Mouse (Mus musculus) MEL (cell line): ENCODE measurements around the gene Pdcd2l. TPM values are rescaled to one million over a fixed set of nuclear protein-coding genes. Genes with fewer than 3 reads are reported as not detected.

Experiments used
- DNase-seq: peaks from one replicate; pipeline ENCODE4 v3.0.0; 2011; ENCODE audit warnings: low read depth, low spot score
- H3K27ac ChIP-seq: 2 replicates; pipeline ENCODE4 v1.5.1; 2012; ENCODE audit warnings: low read depth, mild to moderate bottlenecking, control low read depth, low read length, moderate library complexity; ENCODE audit not compliant: control insufficient read depth
- H3K27me3 ChIP-seq, 2 experiments: fragments of 150-350 bp in 1 of 2; sonication (generic) in 1 of 2; 2 replicates each; pipeline ENCODE4 v1.6.1; 2012; ENCODE audit warnings: low read length in 2 of 2, mild to moderate bottlenecking in 2 of 2, improper control_type of control experiment in 1 of 2, moderate library complexity in 1 of 2; ENCODE audit not compliant: insufficient read depth in 2 of 2, control insufficient read depth in 1 of 2
- H3K36me3 ChIP-seq, 2 experiments: 2 replicates each; pipeline ENCODE4 v1.6.1; 2012 to 2014; ENCODE audit warnings: low read length in 2 of 2, improper control_type of control experiment in 1 of 2, inconsistent platforms in 1 of 2, mild to moderate bottlenecking in 1 of 2; ENCODE audit not compliant: insufficient read depth in 2 of 2, control insufficient read depth in 1 of 2
- H3K4me1 ChIP-seq, 2 experiments: fragments of 150-350 bp in 1 of 2; sonication (generic) in 1 of 2; 2 replicates each; pipeline ENCODE4 v1.6.1; 2012; ENCODE audit warnings: low read length in 2 of 2, improper control_type of control experiment in 1 of 2, mild to moderate bottlenecking in 1 of 2; ENCODE audit not compliant: insufficient read depth in 2 of 2, control insufficient read depth in 1 of 2
- H3K4me3 ChIP-seq, 2 experiments: fragments of 150-350 bp in 1 of 2; sonication (generic) in 1 of 2; 2 replicates each; pipeline ENCODE4 v1.5.1; 2012; ENCODE audit warnings: low read depth in 2 of 2, low read length in 2 of 2, mild to moderate bottlenecking in 2 of 2, moderate library complexity in 2 of 2, control low read depth in 1 of 2, improper control_type of control experiment in 1 of 2; ENCODE audit not compliant: control insufficient read depth in 1 of 2, insufficient read depth in 1 of 2
- H3K79me2 ChIP-seq: 2 replicates; pipeline ENCODE4 v1.6.1; 2012; ENCODE audit warnings: mild to moderate bottlenecking, low read length, moderate library complexity; ENCODE audit not compliant: control insufficient read depth, poor library complexity, insufficient read depth
- H3K9ac ChIP-seq: 2 replicates; pipeline ENCODE4 v1.6.1; 2012; ENCODE audit warnings: low read depth, mild to moderate bottlenecking, control low read depth, low read length, moderate library complexity; ENCODE audit not compliant: control insufficient read depth, poor library complexity, severe bottlenecking
- H3K9me3 ChIP-seq: fragments of 150-350 bp; sonication (generic); replicated peaks from 2 replicates; pipeline ENCODE4 v1.6.1; 2012; ENCODE audit warnings: mild to moderate bottlenecking, low read length, improper control_type of control experiment, moderate library complexity; ENCODE audit not compliant: insufficient read depth
- BHLHE40 ChIP-seq: IDR thresholded peaks from 2 replicates; pipeline ENCODE4 v1.6.1; 2012; ENCODE audit warnings: low read depth, mild to moderate bottlenecking, inconsistent platforms, low read length, improper control_type of control experiment, borderline replicate concordance
- CHD1 ChIP-seq: IDR thresholded peaks from 2 replicates; pipeline ENCODE4 v1.6.1; 2012; ENCODE audit warnings: low read depth, mild to moderate bottlenecking, inconsistent platforms, low read length, improper control_type of control experiment
- CTCF ChIP-seq, 3 experiments: IDR thresholded peaks in 2 of 3; conservative IDR thresholded peaks in 1 of 3; 2 replicates each; pipeline ENCODE4 v1.5.1; 2011 to 2012; ENCODE audit warnings: low read length in 3 of 3, low read depth in 2 of 3, mild to moderate bottlenecking in 2 of 3, improper control_type of control experiment in 1 of 3, inconsistent platforms in 1 of 3, mixed read lengths in 1 of 3, moderate library complexity in 1 of 3; ENCODE audit not compliant: control insufficient read depth in 1 of 3, insufficient read depth in 1 of 3, poor library complexity in 1 of 3, severe bottlenecking in 1 of 3
- ELF1 ChIP-seq: IDR thresholded peaks from 2 replicates; pipeline ENCODE4 v1.6.1; 2014; ENCODE audit warnings: low read depth, mild to moderate bottlenecking, inconsistent platforms, low read length, improper control_type of control experiment, moderate library complexity
- GATA1 ChIP-seq: IDR thresholded peaks from 2 replicates; pipeline ENCODE4 v1.6.1; 2011; ENCODE audit warnings: low read depth, low read length, improper control_type of control experiment
- MAFK ChIP-seq: IDR thresholded peaks from 2 replicates; pipeline ENCODE4 v1.6.1; 2011; ENCODE audit warnings: low read depth, mild to moderate bottlenecking, low read length, improper control_type of control experiment, borderline replicate concordance
- MAX ChIP-seq: IDR thresholded peaks from 2 replicates; pipeline ENCODE4 v1.6.1; 2011; ENCODE audit warnings: low read length, improper control_type of control experiment
- MEF2A ChIP-seq: IDR thresholded peaks from 2 replicates; pipeline ENCODE4 v1.6.1; 2014; ENCODE audit warnings: low read depth, mild to moderate bottlenecking, inconsistent platforms, low read length, improper control_type of control experiment; ENCODE audit not compliant: poor library complexity, insufficient replicate concordance, severe bottlenecking; ENCODE audit errors: extremely low read depth
- MXI1 ChIP-seq: IDR thresholded peaks from 2 replicates; pipeline ENCODE4 v1.6.1; 2011; ENCODE audit warnings: mild to moderate bottlenecking, low read depth, low read length, improper control_type of control experiment
- MYB ChIP-seq: IDR thresholded peaks from 2 replicates; pipeline ENCODE4 v1.6.1; 2011; ENCODE audit warnings: mild to moderate bottlenecking, low read depth, low read length, improper control_type of control experiment
- MYC ChIP-seq: IDR thresholded peaks from 2 replicates; pipeline ENCODE4 v1.6.1; 2011; ENCODE audit warnings: low read depth, mild to moderate bottlenecking, low read length, improper control_type of control experiment, moderate library complexity
- POLR2A ChIP-seq, 2 experiments: IDR thresholded peaks; 2 replicates each; pipeline ENCODE4 v1.6.1; 2011 to 2012; ENCODE audit warnings: low read length in 2 of 2, mild to moderate bottlenecking in 2 of 2, control low read depth in 1 of 2, improper control_type of control experiment in 1 of 2, low read depth in 1 of 2, moderate library complexity in 1 of 2; ENCODE audit not compliant: control insufficient read depth in 1 of 2, insufficient read depth in 1 of 2, poor library complexity in 1 of 2
- POLR2AphosphoS2 ChIP-seq: IDR thresholded peaks from 2 replicates; pipeline ENCODE4 v1.6.1; 2011; ENCODE audit warnings: low read length, improper control_type of control experiment
- RAD21 ChIP-seq: IDR thresholded peaks from 2 replicates; pipeline ENCODE4 v1.6.1; 2011; ENCODE audit warnings: mild to moderate bottlenecking, low read depth, low read length, improper control_type of control experiment
- TAL1 ChIP-seq: IDR thresholded peaks from 2 replicates; pipeline ENCODE4 v1.6.1; 2012; ENCODE audit warnings: mild to moderate bottlenecking, inconsistent platforms, low read length, moderate library complexity, mixed read lengths
- TCF12 ChIP-seq: IDR thresholded peaks from 2 replicates; pipeline ENCODE4 v1.6.1; 2014; ENCODE audit warnings: low read depth, mild to moderate bottlenecking, inconsistent platforms, low read length, improper control_type of control experiment, moderate library complexity
- UBTF ChIP-seq: IDR thresholded peaks from 2 replicates; pipeline ENCODE4 v1.6.1; 2012; ENCODE audit warnings: low read depth, mild to moderate bottlenecking, inconsistent platforms, low read length, improper control_type of control experiment, moderate library complexity, borderline replicate concordance; ENCODE audit not compliant: insufficient read depth
- USF1 ChIP-seq: IDR thresholded peaks from 2 replicates; pipeline ENCODE4 v1.6.1; 2014; ENCODE audit warnings: low read depth, mild to moderate bottlenecking, inconsistent platforms, low read length, improper control_type of control experiment, moderate library complexity
- USF2 ChIP-seq, 2 experiments: IDR thresholded peaks; 2 replicates each; pipeline ENCODE4 v1.6.1; 2011 to 2012; ENCODE audit warnings: improper control_type of control experiment in 2 of 2, low read length in 2 of 2, borderline replicate concordance in 1 of 2, inconsistent platforms in 1 of 2, low read depth in 1 of 2, mild to moderate bottlenecking in 1 of 2; ENCODE audit not compliant: insufficient read depth in 1 of 2
- ZMIZ1 ChIP-seq: IDR thresholded peaks from 2 replicates; pipeline ENCODE4 v1.6.1; 2012; ENCODE audit warnings: low read depth, mild to moderate bottlenecking, inconsistent platforms, low read length, improper control_type of control experiment, moderate library complexity
- ZNF384 ChIP-seq: IDR thresholded peaks from 2 replicates; pipeline ENCODE4 v1.6.1; 2012; ENCODE audit warnings: low read depth, mild to moderate bottlenecking, inconsistent platforms, low read length, improper control_type of control experiment
- polyA plus RNA-seq, 2 experiments: library from polyadenylated mRNA; stranded (reverse) in 1 of 2; unstranded in 1 of 2; fragments of >175 nt in 1 of 2; fragments of >200 nt in 1 of 2; gene quantifications; 2 replicates each; pipeline versions ENCODE4 v1.2.1 to v1.2.4; 2012; ENCODE audit warnings: low replicate concordance in 2 of 2, low read depth in 1 of 2; ENCODE audit not compliant: insufficient read length in 2 of 2, insufficient read depth in 1 of 2, missing spikeins in 1 of 2
- total RNA-seq: library from RNA; depleted of rRNA; stranded (reverse); fragments of 300-350 nt; gene quantifications from 2 replicates; pipeline ENCODE4 v1.2.3, GENCODE M21; 2012

The Pdcd2l gene
- total and polyA plus RNA-seq, 3 experiments, result 25.7 to 26.6 TPM; not detected in 1

GRCm38 (mm10) chr7:34167766-34168469, 28.5 kb downstream of the Pdcd2l start:
- peaks cover 23% of the 10 kb centered on the region for H3K79me2 ChIP-seq
- H3K4me3 ChIP-seq, result peak overlapping the region; percentile 58 to 99
- H3K4me1 ChIP-seq, result no peaks in the 10 kb centered on the region; a peak in 1 of 4 replicates
- no peaks in the 10 kb centered on the region for H3K9me3 ChIP-seq
- H3K36me3 ChIP-seq, result peaks cover 4 to 19% of the 10 kb centered on the region in 2 experiments
- TF ChIP-seq MAFK (no peak), USF1 (no peak), ELF1 (no peak), ZMIZ1 (peak; percentile 67; the same call in 1 of the 2 replicates), CTCF (IDR thresholded peaks at IDR 0.05 in 2 of 3, conservative IDR thresholded peaks at IDR 0.05 in 1 of 3; ENCODE audit: control insufficient read depth in 1 of 3, insufficient read depth in 1 of 3, low read depth in 2 of 3, low read length in 3 of 3, poor library complexity in 1 of 3, severe bottlenecking in 1 of 3) (no peak), POLR2A (IDR thresholded peaks at IDR 0.05; ENCODE audit: control insufficient read depth in 1 of 2, insufficient read depth in 1 of 2, low read depth in 1 of 2, low read length in 2 of 2, poor library complexity in 1 of 2) (peak in 1 of 2 experiments; percentile 92; a peak in 1 of 4 replicates), MXI1 (peak; percentile 90), BHLHE40 (no peak), MEF2A (no peak), MYC (peak; percentile 74; the same call in 1 of the 2 replicates)
- H3K9ac ChIP-seq, result peak overlapping the region; percentile 96
- peak; percentile 62 for DNase-seq
- peak overlapping the region; percentile 59 for H3K27ac ChIP-seq
- no peaks in the 10 kb centered on the region for H3K27me3 ChIP-seq

- Histone ChIP-seq H3K4me3 (peak overlapping the region in 1 of 2 experiments; percentile 58; a peak in 2 of 4 replicates), H3K9ac (no peak overlapping the region; the same call in 1 of the 2 replicates), H3K36me3 (peaks cover 4 to 24% of the 10 kb centered on the region in 2 experiments), H3K9me3 (no peaks in the 10 kb centered on the region), H3K27ac (no peak overlapping the region), H3K4me1 (no peaks in the 10 kb centered on the region; a peak in 1 of 4 replicates), H3K27me3 (no peaks in the 10 kb centered on the region), H3K79me2 (peaks cover 23% of the 10 kb centered on the region)
- 0 out of 2 replicates have a peak, but pooled peaks have one; percentile 1 for TF ChIP-seq RAD21
- TF ChIP-seq CTCF (IDR thresholded peaks at IDR 0.05 in 2 of 3, conservative IDR thresholded peaks at IDR 0.05 in 1 of 3; ENCODE audit: control insufficient read depth in 1 of 3, insufficient read depth in 1 of 3, low read depth in 2 of 3, low read length in 3 of 3, poor library complexity in 1 of 3, severe bottlenecking in 1 of 3), result peak; percentile 55 to 73 (median 63)
- no peak for TF ChIP-seq MEF2A
- DNase-seq, result peak; percentile 75
Observed at GRCm38 (mm10) chr7:34166850-34167249, 29.6 kb downstream of the Pdcd2l start.

- Histone ChIP-seq H3K79me2 (peaks cover 23% of the 10 kb centered on the region), H3K36me3 (peaks cover 4 to 28% of the 10 kb centered on the region in 2 experiments), H3K4me1 (no peaks in the 10 kb centered on the region; a peak in 1 of 4 replicates), H3K4me3 (no peak overlapping the region), H3K27ac (no peak overlapping the region), H3K27me3 (no peaks in the 10 kb centered on the region), H3K9ac (no peak overlapping the region), H3K9me3 (no peaks in the 10 kb centered on the region)
- TF ChIP-seq ZNF384 (no peak), MAX (no peak), USF2 (IDR thresholded peaks at IDR 0.05; ENCODE audit: borderline replicate concordance in 1 of 2, insufficient read depth in 1 of 2, low read depth in 1 of 2, low read length in 2 of 2) (no peak), MYC (no peak), UBTF (no peak), MYB (no peak), TAL1 (no peak), GATA1 (no peak), BHLHE40 (no peak), CHD1 (no peak), RAD21 (no peak), TCF12 (no peak), POLR2AphosphoS2 (no peak)
- no peak for DNase-seq
Observed at GRCm38 (mm10) chr7:34165999-34166398, 30.5 kb downstream of the Pdcd2l start.
